Mouse (Mus musculus) urinary bladder, postnatal 25 days (tissue): ENCODE measurements around the gene Cc2d1b.

Experiments
- DNase-seq: peaks from one replicate; pipeline ENCODE4 v3.0.0; 2022; ENCODE audit warnings: low spot score

Gene Cc2d1b

DNA sequence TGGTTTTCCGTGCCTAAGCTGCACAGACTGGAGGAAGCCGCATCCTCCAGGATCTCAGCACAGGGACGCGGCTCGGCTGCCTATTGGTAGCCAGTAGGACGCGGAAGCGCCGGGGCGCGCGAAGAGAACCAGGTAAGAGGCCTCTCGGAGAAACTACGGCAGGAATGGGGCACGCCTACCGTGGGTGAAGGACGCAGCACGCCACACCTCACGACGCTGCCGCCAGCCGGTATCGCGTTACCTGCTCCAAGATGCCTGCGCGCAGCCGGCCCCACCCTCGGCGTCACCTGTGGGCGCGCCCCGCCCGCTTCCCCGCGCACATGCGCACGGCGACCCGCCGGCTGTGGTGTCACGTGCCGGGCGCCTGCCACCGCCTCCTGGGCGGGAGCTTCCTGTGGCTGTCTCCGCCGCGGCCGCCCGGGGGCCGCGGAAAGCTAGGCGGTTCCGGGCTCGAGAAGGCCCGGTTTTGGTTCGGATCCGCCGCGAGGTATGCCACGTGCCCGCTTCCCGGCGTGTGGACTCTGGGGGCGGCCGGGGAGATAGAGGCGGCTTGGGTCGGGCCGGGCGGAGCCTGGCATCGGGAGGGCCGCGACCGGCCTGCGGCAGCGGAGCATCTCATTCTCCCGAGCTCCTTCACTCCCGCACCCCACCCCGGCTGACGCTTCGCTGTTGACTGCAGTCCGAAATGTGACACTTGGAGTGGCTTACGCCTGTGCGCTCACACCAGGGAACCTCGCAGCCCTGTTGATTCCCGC lies at the start of gene Cc2d1b:
Gene Cc2d1b (plus strand): TSS at position 354 of the 755 bp plus-strand sequence.
- peak; percentile 84 for DNase-seq

DNA sequence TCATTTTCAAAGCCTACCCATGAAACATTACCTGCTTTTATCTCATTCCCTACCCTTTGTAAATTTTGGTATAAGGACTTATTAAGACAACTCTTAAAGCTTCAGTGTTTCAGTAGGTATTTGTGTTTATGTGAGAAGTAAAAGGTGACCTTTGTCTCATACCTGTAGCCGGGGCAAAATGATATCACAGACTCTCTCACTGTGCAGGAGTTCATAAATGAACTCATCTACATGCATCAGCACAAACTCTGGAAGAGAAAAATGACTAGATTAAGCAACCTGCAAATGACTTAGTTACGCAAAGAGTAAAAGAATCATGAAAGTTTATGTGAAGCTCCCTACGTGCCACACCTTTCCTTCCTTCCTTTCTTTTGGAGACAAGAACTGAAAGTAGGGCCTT lies 47.1 kb upstream of the Cc2d1b start:
- DNase-seq = no peak

DNA sequence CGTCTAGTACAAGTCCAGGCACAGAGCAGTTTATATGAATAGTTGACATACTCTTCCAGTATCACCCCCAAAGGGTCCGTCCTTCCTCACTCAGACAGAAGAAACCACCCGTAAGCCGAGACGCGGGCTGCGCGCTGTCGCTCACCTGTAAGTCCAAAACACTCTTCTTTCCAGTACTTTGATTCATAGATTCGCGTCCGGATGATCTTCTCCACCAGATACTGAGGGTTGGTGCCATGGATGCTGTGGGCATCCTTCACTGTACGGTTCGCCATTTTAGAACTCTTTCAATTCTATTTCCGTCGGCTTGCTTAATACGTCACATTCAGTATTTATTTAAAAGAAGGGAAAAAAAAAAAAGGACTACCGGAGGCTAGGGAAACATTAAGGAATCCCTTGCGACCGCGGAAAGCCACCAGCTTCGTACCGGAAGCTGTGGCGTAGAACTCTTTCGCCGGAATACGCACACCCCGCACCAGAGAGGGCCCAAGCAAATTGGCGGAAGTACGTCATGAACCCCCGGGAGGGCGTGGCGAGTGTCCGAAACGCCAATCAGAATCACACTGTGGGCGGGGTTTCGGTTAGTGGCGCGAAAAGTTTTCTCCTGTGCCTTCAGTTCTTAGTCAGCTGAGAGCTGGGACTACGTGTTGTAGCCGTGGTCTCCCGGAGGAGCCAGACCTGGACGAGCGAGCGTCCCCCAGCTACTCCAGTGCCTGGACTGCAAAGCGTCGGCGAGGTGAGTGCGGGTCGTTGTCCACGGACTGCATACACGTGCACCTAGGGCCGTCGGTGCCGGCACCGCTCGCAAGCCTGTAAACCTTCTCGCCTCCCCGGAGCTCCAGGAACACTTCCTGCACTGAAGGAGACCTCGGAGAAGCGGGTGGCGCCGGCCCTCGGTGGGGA lies 40.6 kb upstream of the Cc2d1b start, which contains the start of the genes Prpf38a and Orc1:
Gene Prpf38a (minus strand): TSS at position 497 of the 903 bp plus-strand sequence.
Gene Orc1 (plus strand): TSS at position 584 of the 903 bp plus-strand sequence.
- peak; percentile 97 for DNase-seq

DNA sequence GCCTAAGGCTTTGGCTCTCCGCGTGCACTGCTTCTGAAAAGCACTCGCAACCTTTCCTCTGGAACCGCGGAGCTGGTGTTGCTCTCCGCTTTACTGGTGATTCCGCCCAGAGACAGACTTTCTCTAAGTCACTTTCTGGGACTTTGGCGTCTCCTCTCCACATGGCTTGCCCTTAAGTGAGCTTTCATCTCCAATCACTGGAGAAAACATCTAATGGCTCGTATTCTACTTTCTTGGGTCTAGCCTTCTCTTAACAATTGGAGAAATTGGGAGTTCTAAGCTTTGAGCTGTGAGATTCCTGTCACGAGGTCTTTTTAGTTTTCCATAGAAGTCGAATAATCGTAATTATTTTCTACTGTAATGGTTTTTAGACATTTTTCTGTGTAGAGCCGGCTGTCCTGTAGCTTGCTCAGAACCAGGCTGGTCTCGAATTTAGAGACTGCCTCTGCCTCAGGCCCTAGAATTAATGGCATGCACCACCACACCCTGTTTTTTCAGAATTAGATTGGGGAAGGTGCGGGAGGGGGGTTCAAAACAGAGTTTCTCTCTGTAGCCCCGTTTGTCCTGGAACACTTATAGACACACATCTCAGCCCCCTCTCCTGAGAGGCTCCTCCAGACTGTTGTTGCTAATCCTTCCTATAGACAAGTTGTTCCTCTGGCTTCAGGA lies 39.9 kb upstream of the Cc2d1b start:
- no peak for DNase-seq

DNA sequence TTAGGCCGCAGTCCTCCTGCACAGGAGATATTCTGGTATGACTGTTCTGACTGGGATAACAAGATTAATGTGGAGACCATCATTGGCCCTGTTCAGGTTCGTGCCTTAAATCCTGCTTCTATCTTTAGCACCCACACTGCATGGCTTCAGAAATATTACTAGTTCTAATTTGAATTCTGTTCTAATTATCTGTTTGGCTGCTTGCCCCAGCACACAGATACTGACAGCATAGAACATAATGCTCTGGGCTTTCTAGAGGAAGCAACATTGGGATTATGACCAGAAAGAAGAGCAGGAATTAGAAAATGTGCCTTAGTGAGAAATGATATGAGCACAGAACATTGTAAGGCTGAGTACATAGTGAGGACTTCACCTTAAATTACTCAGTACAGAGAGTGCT lies 26.4 kb upstream of the Cc2d1b start:
- DNase-seq = no peak

DNA sequence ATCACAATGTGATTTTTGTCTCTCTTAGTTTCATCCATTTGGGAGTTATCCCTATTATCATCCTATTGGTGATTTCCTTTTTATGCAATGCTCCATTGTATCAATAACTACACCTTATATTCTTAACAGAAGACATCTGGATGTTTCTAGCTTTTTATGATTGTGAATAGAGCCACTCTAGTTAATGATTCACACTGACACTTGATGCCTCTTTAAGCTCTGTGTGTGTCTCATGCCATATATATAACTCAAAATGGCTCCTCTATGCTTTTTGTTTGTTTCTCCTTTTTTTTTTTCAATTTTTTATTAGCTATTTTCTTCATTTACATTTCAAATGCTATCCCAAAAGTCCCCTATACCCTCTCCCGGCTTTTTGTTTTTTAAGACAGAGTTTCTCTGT lies 24.0 kb upstream of the Cc2d1b start:
- DNase-seq = no peak

DNA sequence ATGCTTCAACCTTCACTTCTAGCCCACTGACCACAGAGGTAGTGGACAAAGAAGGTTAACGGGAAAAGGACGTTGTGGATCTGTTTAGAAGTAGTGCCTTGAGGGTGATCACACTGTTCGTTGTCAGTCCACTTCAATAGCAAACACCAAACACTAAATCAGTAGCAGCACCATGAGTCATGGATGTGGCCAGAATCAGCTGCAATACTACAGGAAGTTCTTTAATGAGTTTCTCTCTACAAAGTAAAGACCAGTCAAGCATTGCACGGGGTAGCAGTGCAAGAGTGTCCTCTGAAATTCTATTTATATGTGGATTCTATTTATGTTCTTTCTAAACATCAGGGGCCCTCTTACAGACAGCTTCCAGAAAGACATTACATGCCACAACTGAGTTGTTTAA lies 21.4 kb upstream of the Cc2d1b start:
- no peak for DNase-seq

DNA sequence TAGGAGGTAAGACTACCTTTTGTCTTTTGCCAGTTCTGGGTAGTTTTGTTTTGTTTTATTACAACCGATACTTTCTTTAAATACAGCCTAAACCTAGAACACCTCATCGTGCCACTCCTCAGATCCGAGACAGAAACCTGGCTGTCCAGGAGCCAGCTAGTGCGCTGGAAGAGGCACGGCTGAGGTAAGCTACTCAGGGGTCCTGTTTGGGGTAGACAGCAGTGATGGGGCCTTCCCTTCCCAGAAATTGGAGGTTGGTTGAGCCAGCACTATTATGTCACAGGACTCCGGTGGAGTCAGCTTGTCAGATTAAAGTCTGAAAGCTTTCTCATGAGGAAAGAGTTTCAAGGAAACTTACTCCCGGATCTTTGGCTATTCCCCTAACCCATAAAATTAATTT lies 17.9 kb upstream of the Cc2d1b start:
- no peak for DNase-seq

DNA sequence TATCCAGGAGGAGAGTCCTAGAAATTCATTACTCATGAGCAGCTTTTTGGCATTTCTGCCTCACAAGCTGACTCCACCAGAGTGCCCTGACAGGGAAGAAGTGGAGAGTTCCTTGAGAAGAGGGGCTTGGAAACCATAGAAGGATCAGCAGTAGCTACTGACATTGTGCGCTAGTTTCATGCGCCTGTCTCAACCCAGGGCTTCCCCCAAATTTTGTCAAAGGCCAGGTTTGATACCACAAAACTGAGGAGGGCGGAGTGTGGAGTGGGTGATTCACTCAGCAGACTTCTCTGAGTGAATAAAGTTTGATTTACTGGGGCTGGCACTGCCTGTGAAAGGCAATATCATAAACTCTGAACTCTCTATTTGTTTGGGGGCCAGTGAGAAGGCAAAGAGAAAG lies 11.1 kb upstream of the Cc2d1b start:
- DNase-seq = no peak

DNA sequence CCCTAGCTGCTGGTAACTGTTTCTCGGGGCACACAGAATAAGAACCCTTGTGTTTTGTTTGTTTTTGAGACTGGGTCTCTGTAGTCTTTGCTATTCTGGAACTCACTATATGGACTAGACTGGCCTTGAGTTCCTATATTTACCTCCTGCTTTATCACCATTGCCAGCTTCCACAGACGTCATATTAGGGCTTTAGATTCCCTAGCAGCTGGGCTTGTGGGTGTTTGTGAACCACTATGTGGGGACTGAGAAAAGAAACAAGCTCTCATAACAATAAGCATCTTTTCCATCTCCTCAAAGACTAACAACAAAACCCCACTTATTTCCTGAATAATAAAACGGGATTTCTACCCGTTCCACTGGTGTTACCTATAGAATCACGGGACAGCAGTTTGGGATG lies 8.8 kb upstream of the Cc2d1b start:
- DNase-seq = no peak

DNA sequence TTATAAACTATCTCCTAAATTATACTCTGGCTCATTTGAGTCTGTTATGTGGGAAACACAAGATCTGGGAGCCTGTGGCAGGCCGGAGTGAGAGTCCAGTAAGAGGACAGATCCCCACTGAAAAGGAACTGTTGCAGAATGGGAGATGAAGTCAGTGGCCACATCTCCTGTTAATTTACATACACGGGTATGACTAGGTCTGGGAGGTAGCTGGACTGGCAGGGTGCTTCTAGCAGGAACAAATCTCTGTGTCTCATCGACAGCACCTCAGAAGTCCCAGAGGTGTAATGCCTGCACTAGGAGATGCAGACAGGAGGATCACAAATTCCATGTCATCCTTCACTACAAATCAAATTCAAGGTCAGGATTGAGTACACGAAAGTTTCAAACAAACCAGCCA lies 1.2 kb upstream of the Cc2d1b start:
- no peak for DNase-seq

DNA sequence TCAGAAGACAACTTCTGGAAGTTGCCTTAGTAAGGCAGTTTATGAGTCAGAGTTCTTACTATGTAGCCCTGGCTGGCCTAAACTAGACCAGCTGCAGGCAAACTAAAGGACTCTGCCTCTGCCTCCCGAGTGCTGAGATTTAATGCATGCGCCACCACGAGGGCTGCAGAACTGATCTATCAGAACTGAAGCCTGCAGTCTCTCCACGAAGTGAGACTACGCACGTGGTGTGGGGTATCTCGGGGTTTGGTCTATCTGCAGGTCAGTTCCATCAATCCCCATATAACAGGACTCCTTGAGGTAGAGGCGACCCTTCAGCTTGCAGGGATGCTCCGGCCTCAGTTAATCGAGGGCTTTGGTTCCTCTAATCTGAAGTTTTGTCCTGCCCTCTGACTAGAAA lies 575 bp upstream of the Cc2d1b start:
- no peak for DNase-seq

DNA sequence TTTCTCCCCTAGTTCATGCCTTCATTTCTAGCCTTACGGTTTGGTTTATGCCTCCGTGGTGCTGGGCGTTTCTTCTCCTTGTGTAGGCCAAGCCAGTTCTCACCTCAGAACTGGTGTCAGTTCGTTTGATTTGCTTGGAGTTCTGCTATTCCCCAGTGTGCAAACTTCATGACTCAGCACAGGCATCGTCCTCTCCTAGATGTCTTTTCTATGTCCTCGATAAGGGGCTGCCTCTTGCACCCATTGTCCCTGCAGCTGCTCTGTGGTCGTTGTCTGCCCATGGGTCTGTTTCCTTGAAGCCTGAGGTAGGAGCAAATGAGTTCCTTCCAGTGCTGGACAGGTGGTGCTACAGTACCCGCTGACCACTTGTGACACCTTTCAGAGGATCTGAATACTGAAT lies 796 bp downstream of the Cc2d1b start:
- no peak for DNase-seq

DNA sequence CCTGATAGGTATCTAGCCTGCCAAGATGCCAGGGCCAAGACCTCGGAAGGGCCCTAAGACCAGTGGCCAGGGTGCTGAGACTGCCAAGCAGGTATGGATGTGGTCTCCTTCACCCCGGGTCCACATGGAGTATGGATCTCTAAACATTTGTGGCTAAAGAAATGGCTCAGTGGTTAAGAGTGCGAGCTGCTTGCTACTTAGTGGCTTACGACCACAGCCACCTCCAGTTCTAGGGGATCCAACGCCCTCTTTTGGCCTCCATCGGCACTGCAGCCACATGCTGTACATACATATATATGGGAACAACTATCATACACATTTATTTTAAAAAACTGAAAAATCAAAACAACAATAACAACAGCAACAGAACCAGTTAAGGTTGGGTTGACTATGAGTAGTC lies 1.8 kb downstream of the Cc2d1b start:
- no peak for DNase-seq

DNA sequence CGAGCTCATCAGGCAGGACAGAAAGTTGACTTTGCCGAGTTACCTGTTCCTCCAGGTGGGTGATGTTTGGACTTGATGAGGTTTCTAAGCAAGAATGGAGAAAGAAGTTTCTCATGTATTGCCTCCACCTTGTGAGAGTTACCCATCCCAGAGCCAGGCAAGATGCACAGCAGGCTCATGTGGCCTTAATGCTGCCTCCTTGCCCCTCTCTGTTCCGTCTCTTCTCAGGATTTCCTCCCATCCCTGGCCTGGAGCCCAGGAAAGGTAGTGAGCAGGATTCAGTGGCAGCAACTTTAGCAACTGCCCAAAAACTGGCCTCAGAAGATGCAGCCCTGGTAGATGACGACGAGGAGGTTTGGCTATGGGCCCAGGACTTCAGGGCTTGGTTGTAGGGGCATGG lies 7.3 kb downstream of the Cc2d1b start:
- no peak for DNase-seq

DNA sequence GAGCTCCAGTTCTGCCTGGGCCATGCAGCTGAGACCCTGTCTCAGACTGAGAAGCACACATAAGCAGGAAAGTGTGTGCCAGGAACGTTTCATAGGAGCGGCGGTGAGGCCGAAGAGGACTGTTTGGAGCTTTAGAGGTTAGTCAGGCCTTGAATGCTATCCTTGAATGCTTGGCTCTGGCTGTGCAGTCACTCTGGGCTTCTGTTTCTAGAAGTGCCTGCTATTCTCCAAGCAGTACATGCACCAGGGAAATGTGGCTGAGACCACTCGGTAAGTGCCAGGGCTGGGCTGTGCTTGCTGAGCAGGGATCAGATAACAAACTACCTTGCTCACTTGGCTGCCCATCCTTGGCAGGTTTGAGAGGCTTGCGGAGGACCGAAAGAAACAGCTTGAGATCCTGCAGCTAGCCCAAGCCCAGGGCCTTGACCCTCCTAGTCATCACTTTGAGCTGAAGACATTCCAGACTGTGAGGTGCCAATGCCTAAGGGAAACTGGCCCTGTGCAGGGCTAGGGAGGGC lies 9.7 kb downstream of the Cc2d1b start:
- DNase-seq = no peak

DNA sequence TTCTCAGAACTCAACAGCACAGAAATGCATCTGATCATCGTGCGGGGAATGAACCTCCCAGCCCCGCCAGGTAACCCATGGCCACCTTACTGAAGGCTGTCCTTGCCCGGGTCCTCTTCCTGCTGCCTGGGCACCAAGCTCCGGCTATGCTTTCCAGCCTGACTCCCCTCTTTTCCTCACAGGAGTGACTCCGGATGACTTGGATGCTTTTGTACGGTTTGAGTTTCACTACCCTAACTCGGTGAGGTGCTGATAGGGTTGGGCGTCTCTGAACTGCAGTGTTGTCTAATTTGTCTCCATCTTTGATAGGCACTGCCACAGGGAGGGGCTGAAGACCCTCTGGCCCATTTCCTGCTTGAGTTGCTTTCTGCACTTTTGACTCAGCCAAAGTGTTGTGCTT lies 10.4 kb downstream of the Cc2d1b start:
- no peak for DNase-seq

DNA sequence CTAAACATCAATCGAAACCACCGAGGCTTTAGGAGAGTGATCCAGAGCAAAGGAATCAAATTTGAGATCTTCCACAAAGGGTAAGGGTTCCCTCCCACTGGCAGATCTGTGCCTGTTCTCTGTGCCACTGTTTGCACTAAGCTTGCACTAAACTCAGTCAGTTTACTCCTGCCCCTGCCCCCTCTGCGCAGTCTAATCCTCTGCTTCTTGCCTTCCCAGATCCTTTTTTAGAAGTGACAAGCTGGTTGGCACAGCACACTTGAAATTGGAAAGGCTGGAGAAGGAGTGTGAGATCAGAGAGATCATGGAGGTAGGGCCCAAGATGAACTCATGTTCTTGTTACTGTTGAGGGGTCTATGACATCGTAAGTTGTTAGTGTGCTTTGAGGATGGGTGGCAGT lies 11.9 kb downstream of the Cc2d1b start:
- DNase-seq = no peak

DNA sequence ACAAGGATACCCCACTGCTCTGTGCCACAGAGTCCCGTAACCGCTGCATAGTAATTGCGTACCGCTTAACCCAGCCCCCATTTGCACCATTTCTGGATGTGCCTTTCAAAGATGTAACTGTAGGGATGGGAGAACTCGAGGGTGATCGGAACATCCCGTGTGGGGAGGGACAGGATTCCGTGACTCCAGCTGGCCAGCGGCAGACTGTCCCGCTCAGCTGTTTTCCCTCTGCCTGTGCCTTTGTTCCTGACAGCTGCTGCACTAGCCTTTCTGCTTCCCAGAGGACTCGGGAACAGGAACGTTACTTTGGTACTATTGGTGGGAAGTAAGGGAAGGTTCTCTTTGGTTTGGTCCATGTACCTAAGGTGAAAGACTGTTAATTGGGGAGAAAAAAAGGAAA lies 14.0 kb downstream of the Cc2d1b start:
- no peak for DNase-seq

DNA sequence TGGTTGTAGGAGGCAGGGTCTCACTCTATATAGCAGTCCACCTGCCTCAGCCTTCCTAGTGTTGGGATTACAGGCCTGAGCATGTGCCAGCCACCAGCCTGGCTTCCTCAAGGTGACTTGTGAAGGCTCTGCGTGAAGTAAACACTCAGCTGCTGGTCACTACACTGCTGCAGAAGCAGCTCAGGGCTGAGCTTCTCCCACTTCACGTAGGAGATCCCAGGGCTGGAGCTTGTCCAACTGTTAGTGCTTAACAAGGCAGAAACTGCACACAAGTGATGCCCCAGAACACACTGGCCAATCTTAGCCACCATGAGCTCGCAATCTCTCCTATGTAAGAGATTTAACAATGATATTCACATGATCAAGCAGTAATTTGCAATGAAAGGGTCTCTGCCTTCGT lies 15.0 kb downstream of the Cc2d1b start:
- no peak for DNase-seq

DNA sequence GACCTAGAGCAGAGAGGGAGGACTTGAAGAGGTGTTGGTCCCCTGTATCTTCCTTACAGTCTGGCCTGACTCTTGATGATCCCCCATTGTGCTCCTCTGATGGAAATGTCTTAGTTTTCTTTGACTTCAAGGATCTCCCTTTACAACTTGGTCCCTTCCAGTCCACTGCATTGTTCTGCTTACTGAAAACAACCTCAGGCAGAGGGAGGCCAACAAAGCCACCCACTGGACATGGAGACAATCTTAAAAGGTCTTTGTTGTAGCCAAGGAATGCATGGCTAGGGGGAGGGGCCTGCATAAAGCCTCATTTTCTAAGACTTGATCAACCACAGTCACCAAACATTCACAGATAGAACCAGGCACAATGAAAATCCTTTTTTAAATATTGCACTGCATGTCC lies 15.4 kb downstream of the Cc2d1b start:
- DNase-seq = no peak

DNA sequence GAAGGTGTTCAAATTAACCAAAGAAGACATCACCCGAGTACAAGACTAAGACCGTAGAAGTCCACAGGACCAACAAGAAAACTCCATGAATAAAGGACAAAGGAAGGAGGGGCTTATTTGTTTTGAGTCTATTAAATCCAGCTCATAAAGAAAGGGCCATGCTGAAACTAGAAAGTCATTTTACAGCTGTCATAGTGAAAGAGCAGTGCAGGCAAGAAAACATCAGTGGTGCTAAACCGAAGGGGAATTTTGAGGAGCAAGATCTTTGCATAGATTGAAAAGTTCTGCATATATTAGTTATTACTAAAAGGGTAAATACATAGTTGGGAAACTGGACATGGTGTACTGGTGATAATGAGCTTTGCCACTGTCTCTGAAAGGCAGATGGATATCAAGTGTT lies 18.0 kb downstream of the Cc2d1b start:
- no peak for DNase-seq

DNA sequence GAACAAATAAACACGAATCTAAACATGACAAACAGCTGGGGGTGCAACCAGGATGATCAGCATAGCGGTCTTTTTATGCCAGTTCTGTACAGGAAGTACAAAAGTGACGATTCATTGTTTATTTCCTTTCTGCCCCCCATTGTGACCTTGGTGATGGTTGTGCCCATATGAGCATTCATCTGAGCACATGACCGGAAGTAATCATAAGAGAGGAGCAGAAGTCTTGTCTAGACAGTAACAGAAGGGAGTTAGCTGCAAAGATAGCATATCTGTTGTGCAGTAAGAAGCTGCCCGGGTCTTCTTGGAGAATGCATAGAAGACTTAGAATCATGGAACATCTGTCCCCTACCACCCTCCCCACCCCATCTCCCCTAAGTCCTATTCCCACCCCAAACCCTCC lies 19.0 kb downstream of the Cc2d1b start:
- no peak for DNase-seq
